Mouse (Mus musculus) embryonic fibroblast, embryonic 13.5 days (primary cell): ENCODE results near the gene Osbpl2. TPM values are rescaled to one million over a fixed set of nuclear protein-coding genes. Genes with fewer than 3 reads are reported as not detected.

Experiments
- H3K27ac ChIP-seq: 2 replicates; pipeline ENCODE4 v1.5.1; 2012; ENCODE audit warnings: low read length, control low read depth, inconsistent platforms; ENCODE audit not compliant: insufficient read depth
- H3K4me1 ChIP-seq: 2 replicates; pipeline ENCODE4 v1.6.1; 2011; ENCODE audit warnings: low read length; ENCODE audit not compliant: control insufficient read depth, insufficient read depth
- H3K4me3 ChIP-seq: 2 replicates; pipeline ENCODE4 v1.5.1; 2011; ENCODE audit warnings: mild to moderate bottlenecking, control low read depth, low read length; ENCODE audit not compliant: insufficient read depth
- CTCF ChIP-seq: IDR thresholded peaks from 2 replicates; pipeline ENCODE4 v1.5.1; 2011; ENCODE audit warnings: mild to moderate bottlenecking, control low read depth, low read length, moderate library complexity, borderline replicate concordance; ENCODE audit not compliant: insufficient read depth
- POLR2A ChIP-seq: IDR thresholded peaks from 2 replicates; pipeline ENCODE4 v1.6.1; 2011; ENCODE audit warnings: low read depth, mild to moderate bottlenecking, control low read depth, low read length, moderate library complexity
- polyA plus RNA-seq: library from polyadenylated mRNA; stranded (reverse); fragments of >200 nt; gene quantifications from 2 replicates; pipeline ENCODE4 v1.2.4, GENCODE M21; 2011; ENCODE audit warnings: low read depth; ENCODE audit not compliant: missing spikeins, insufficient read length

Gene Osbpl2
- polyA plus RNA-seq, 1 experiment = 39.3 TPM

GRCm38 (mm10) chr2:180212255-180212654, 93.1 kb downstream of the Osbpl2 start:
- H3K4me3 ChIP-seq = no peak overlapping the region
- H3K27ac ChIP-seq = no peak overlapping the region
- peaks cover 10% of the 10 kb centered on the region; the same call in 1 of the 2 replicates for H3K4me1 ChIP-seq
- TF ChIP-seq POLR2A = no peak
- TF ChIP-seq CTCF = no peak

Other genes with a start within 250 kb of the Osbpl2 start
- gene Taf4, start 142.7 kb upstream of the Osbpl2 start, polyA plus RNA-seq = 10.4 and 11.5 TPM in 2 replicates
- gene Lsm14b, start 94.3 kb upstream of the Osbpl2 start, polyA plus RNA-seq = 54.7 and 63.3 TPM in 2 replicates
- gene Psma7, start 76.9 kb upstream of the Osbpl2 start, polyA plus RNA-seq = 163 and 173 TPM in 2 replicates
- 3.4 and 3.9 TPM in 2 replicates for gene Ss18l1, start 76.8 kb upstream of the Osbpl2 start, polyA plus RNA-seq
- gene Mtg2, start 48.7 kb upstream of the Osbpl2 start, polyA plus RNA-seq = 11.4 and 15.2 TPM in 2 replicates
- gene Hrh3, start 14.8 kb upstream of the Osbpl2 start, polyA plus RNA-seq = not detected in 2 replicates
- gene Adrm1, start 52.2 kb downstream of the Osbpl2 start, polyA plus RNA-seq = 44.5 and 53.3 TPM in 2 replicates
- 31.0 and 51.1 TPM in 2 replicates for gene Lama5, start 106.6 kb downstream of the Osbpl2 start, polyA plus RNA-seq
- 1,138 and 1,342 TPM in 2 replicates for gene Rps21, start 138.1 kb downstream of the Osbpl2 start, polyA plus RNA-seq
- 12.5 and 13.4 TPM in 2 replicates for gene Cables2, start 154.2 kb downstream of the Osbpl2 start, polyA plus RNA-seq
- not detected in 2 replicates for gene Rbbp8nl, start 170.6 kb downstream of the Osbpl2 start, polyA plus RNA-seq
- gene Gata5, start 215.4 kb downstream of the Osbpl2 start, polyA plus RNA-seq = not detected in 2 replicates